Mouse (Mus musculus) heart, embryonic 11.5 days (tissue): ENCODE results near the gene Sox21. TPM values are rescaled to one million over a fixed set of nuclear protein-coding genes. Genes with fewer than 3 reads are reported as not detected.

Experiments used
- microRNA-seq: library from miRNA; unstranded; fragments of <30 nt; microRNA quantifications from one replicate; pipeline ENCODE4, GENCODE M21; 2016; ENCODE audit warnings: borderline number of aligned reads
- polyA plus RNA-seq: library from polyadenylated mRNA; unstranded; fragments of >200 nt; fragmentation: Nextera tagmentation; extraction: Ambion mirVana; gene quantifications from 2 replicates; pipeline ENCODE4 v1.2.1, GENCODE M21; 2014

Gene Sox21
- polyA plus RNA-seq, 1 experiment from 2014 or later: 0.06 TPM

Small RNA genes within 50 kb of the gene (microRNA-seq; reads per million reads assigned to microRNA genes)
- not detected for gene Mir6241

Other genes starting within 250 kb of the Sox21 start
- gene Dct, start 184.8 kb downstream of the Sox21 start, polyA plus RNA-seq: 0.73 and 1.2 TPM in 2 replicates
- 35.9 and 37.8 TPM in 2 replicates for gene Tgds, start 104.3 kb downstream of the Sox21 start, polyA plus RNA-seq
- 37.5 and 44.1 TPM in 2 replicates for gene Gpr180, start 99.9 kb downstream of the Sox21 start, polyA plus RNA-seq
- not detected in 2 replicates for gene Gm9376, start 29.9 kb upstream of the Sox21 start, polyA plus RNA-seq